Mouse (Mus musculus) forebrain, embryonic 10.5 days (tissue): ENCODE results near the gene Maml3. TPM values are rescaled to one million over a fixed set of nuclear protein-coding genes. Genes with fewer than 3 reads are reported as not detected.

ENCODE experiments used
- DNase-seq: peaks from one replicate; pipeline ENCODE4 v3.0.0-alpha.2; 2017; ENCODE audit warnings: low spot score; ENCODE audit errors: extremely low spot score
- H3K27ac ChIP-seq: fragments of 300-500 bp; sonication (generic); 2 replicates; pipeline ENCODE4 v1.5.1; 2016; ENCODE audit warnings: mild to moderate bottlenecking
- H3K27me3 ChIP-seq: fragments of 300-500 bp; sonication (generic); 2 replicates; pipeline ENCODE4 v1.6.1; 2016; ENCODE audit warnings: mild to moderate bottlenecking; ENCODE audit not compliant: poor library complexity, severe bottlenecking
- H3K36me3 ChIP-seq: fragments of 300-500 bp; sonication (generic); replicated peaks from 2 replicates; pipeline ENCODE4 v1.6.1; 2016; ENCODE audit warnings: mild to moderate bottlenecking, moderate library complexity
- H3K4me1 ChIP-seq: fragments of 300-500 bp; sonication (generic); 2 replicates; pipeline ENCODE4 v1.6.1; 2016
- H3K4me3 ChIP-seq: fragments of 300-500 bp; sonication (generic); 2 replicates; pipeline ENCODE4 v1.5.1; 2016; ENCODE audit warnings: mild to moderate bottlenecking, moderate library complexity
- H3K9me3 ChIP-seq: fragments of 300-500 bp; sonication (generic); 2 replicates; pipeline ENCODE4 v1.6.1; 2016; ENCODE audit warnings: mild to moderate bottlenecking, moderate library complexity
- WGBS: fragments of 180-500 bp; shearing (Covaris S2); methylation state at CpG from one replicate; pipeline ENCODE4 v1.1.7; 2016; 5-methylcytosine and 5-hydroxymethylcytosine counted together
- polyA plus RNA-seq: library from polyadenylated mRNA; unstranded; fragments of >200 nt; fragmentation: Nextera tagmentation; extraction: Ambion mirVana; gene quantifications from 2 replicates; pipeline ENCODE4 v1.2.1, GENCODE M21; 2016

The Maml3 gene
- polyA plus RNA-seq, 1 experiment from 2014 or later = 5.6 TPM

- peak overlapping the region; percentile 2 for H3K27ac ChIP-seq
- H3K4me3 ChIP-seq = no peak overlapping the region
- peaks cover 4% of the 10 kb centered on the region; the same call in 1 of the 2 replicates for H3K9me3 ChIP-seq
- H3K27me3 ChIP-seq = no peaks in the 10 kb centered on the region; the same call in 1 of the 2 replicates
- peaks cover 11% of the 10 kb centered on the region for H3K36me3 ChIP-seq
- peaks cover 56% of the 10 kb centered on the region for H3K4me1 ChIP-seq
- WGBS = 84% methylated on average over 10 of the region's 10 CpGs
- no peak for DNase-seq
Measured at GRCm38 (mm10) chr3:51741824-51742223, 363.1 kb downstream of the Maml3 start.

GRCm38 (mm10) chr3:51739835-51740112 lies 365.1 kb downstream of the Maml3 start:
- Histone ChIP-seq H3K27ac (peak overlapping the region; percentile 81), H3K4me1 (peaks cover 51% of the 10 kb centered on the region)
- no peak for DNase-seq

GRCm38 (mm10) chr3:51739049-51739834 lies 365.6 kb downstream of the Maml3 start:
- Histone ChIP-seq H3K4me3 (peak overlapping the region; percentile 18; the same call in 1 of the 2 replicates), H3K36me3 (peaks cover 11% of the 10 kb centered on the region), H3K27me3 (no peaks in the 10 kb centered on the region; the same call in 1 of the 2 replicates), H3K9me3 (no peaks in the 10 kb centered on the region), H3K27ac (peak overlapping the region; percentile 81), H3K4me1 (peaks cover 47% of the 10 kb centered on the region)
- peak; percentile 55 for DNase-seq
- 4% methylated on average over 12 of the region's 12 CpGs for WGBS

More at GRCm38 (mm10) chr3:51739835-51740112, 365.1 kb downstream of the Maml3 start:
- no peaks in the 10 kb centered on the region; the same call in 1 of the 2 replicates for H3K27me3 ChIP-seq
- no peaks in the 10 kb centered on the region for H3K9me3 ChIP-seq
- H3K4me3 ChIP-seq = no peak overlapping the region
- peaks cover 11% of the 10 kb centered on the region for H3K36me3 ChIP-seq

- DNase-seq = no peak
- H3K27ac ChIP-seq = no peak overlapping the region
- no peaks in the 10 kb centered on the region for H3K36me3 ChIP-seq
- peaks cover 26% of the 10 kb centered on the region for H3K4me1 ChIP-seq
- WGBS = 89% methylated on average over 3 of the region's 3 CpGs
- no peaks in the 10 kb centered on the region for H3K27me3 ChIP-seq
- H3K4me3 ChIP-seq = no peak overlapping the region
- H3K9me3 ChIP-seq = no peaks in the 10 kb centered on the region
Measured at GRCm38 (mm10) chr3:51733685-51734084, 371.2 kb downstream of the Maml3 start.

- Histone ChIP-seq H3K4me3 (no peak overlapping the region), H3K4me1 (peaks cover 26% of the 10 kb centered on the region), H3K9me3 (no peaks in the 10 kb centered on the region), H3K36me3 (no peaks in the 10 kb centered on the region), H3K27me3 (no peaks in the 10 kb centered on the region), H3K27ac (0 out of 2 replicates have a peak overlapping the region, but pooled peaks have one; percentile 35)
- DNase-seq = no peak
- WGBS = 92% methylated on average over 16 of the region's 16 CpGs
Measured at GRCm38 (mm10) chr3:51731949-51732636, 372.8 kb downstream of the Maml3 start.

GRCm38 (mm10) chr3:51730662-51731061 lies 374.2 kb downstream of the Maml3 start:
- H3K27me3 ChIP-seq = no peaks in the 10 kb centered on the region
- no peak for DNase-seq
- 92% methylated on average over 7 of the region's 7 CpGs for WGBS
- peaks cover 29% of the 10 kb centered on the region for H3K4me1 ChIP-seq
- H3K9me3 ChIP-seq = no peaks in the 10 kb centered on the region
- H3K27ac ChIP-seq = no peak overlapping the region
- no peaks in the 10 kb centered on the region for H3K36me3 ChIP-seq
- H3K4me3 ChIP-seq = no peak overlapping the region

GRCm38 (mm10) chr3:51729109-51729918 lies 375.6 kb downstream of the Maml3 start:
- Histone ChIP-seq H3K27ac (peak overlapping the region; percentile 67), H3K4me3 (no peak overlapping the region)
- 53% methylated on average over 14 of the region's 14 CpGs for WGBS

GRCm38 (mm10) chr3:51728456-51728855 lies 376.4 kb downstream of the Maml3 start:
- H3K36me3 ChIP-seq = no peaks in the 10 kb centered on the region
- peaks cover 29% of the 10 kb centered on the region for H3K4me1 ChIP-seq

More at GRCm38 (mm10) chr3:51729109-51729918, 375.6 kb downstream of the Maml3 start:
- no peak for DNase-seq
- Histone ChIP-seq H3K4me1 (peaks cover 29% of the 10 kb centered on the region), H3K36me3 (no peaks in the 10 kb centered on the region), H3K27me3 (no peaks in the 10 kb centered on the region), H3K9me3 (no peaks in the 10 kb centered on the region)

GRCm38 (mm10) chr3:51727968-51728367 lies 376.9 kb downstream of the Maml3 start:
- peak overlapping the region; percentile 65 for H3K27ac ChIP-seq
- no peaks in the 10 kb centered on the region for H3K27me3 ChIP-seq
- H3K9me3 ChIP-seq = no peaks in the 10 kb centered on the region
- no peak for DNase-seq
- H3K4me1 ChIP-seq = peaks cover 29% of the 10 kb centered on the region
- H3K36me3 ChIP-seq = no peaks in the 10 kb centered on the region
- H3K4me3 ChIP-seq = no peak overlapping the region
- 85% methylated on average over 8 of the region's 8 CpGs for WGBS

More at GRCm38 (mm10) chr3:51728456-51728855, 376.4 kb downstream of the Maml3 start:
- no peak for DNase-seq
- 89% methylated on average over 12 of the region's 12 CpGs for WGBS
- Histone ChIP-seq H3K9me3 (no peaks in the 10 kb centered on the region), H3K27ac (peak overlapping the region; percentile 67; the same call in 1 of the 2 replicates), H3K27me3 (no peaks in the 10 kb centered on the region), H3K4me3 (no peak overlapping the region)

- 88% methylated on average over 3 of the region's 3 CpGs for WGBS
- Histone ChIP-seq H3K4me1 (peaks cover 27% of the 10 kb centered on the region), H3K27ac (peak overlapping the region; percentile 65)
Measured at GRCm38 (mm10) chr3:51727487-51727886, 377.4 kb downstream of the Maml3 start.

GRCm38 (mm10) chr3:51726257-51726656 lies 378.6 kb downstream of the Maml3 start:
- 94% methylated on average over 6 of the region's 6 CpGs for WGBS
- no peaks in the 10 kb centered on the region for H3K36me3 ChIP-seq
- no peak overlapping the region for H3K27ac ChIP-seq
- no peaks in the 10 kb centered on the region for H3K9me3 ChIP-seq
- no peaks in the 10 kb centered on the region for H3K27me3 ChIP-seq
- no peak for DNase-seq
- H3K4me3 ChIP-seq = no peak overlapping the region
- peaks cover 25% of the 10 kb centered on the region for H3K4me1 ChIP-seq

More at GRCm38 (mm10) chr3:51727487-51727886, 377.4 kb downstream of the Maml3 start:
- no peak for DNase-seq
- H3K36me3 ChIP-seq = no peaks in the 10 kb centered on the region
- H3K4me3 ChIP-seq = no peak overlapping the region
- no peaks in the 10 kb centered on the region for H3K9me3 ChIP-seq
- no peaks in the 10 kb centered on the region for H3K27me3 ChIP-seq

- Histone ChIP-seq H3K36me3 (no peaks in the 10 kb centered on the region), H3K27ac (no peak overlapping the region), H3K27me3 (no peaks in the 10 kb centered on the region), H3K4me1 (peaks cover 18% of the 10 kb centered on the region), H3K4me3 (no peak overlapping the region), H3K9me3 (no peaks in the 10 kb centered on the region)
- no peak for DNase-seq
- 83% methylated on average over 1 of the region's 1 CpGs for WGBS
Measured at GRCm38 (mm10) chr3:51719982-51720381, 384.9 kb downstream of the Maml3 start.
